Mouse (Mus musculus): ENCODE measurements at regions not wholly inside any gene's neighbourhood (a gene's known extent, or its start where the extent isn't known, plus 50 kb on each side); places are given as distances from the start of the nearest gene placed in this dataset.

DNA sequence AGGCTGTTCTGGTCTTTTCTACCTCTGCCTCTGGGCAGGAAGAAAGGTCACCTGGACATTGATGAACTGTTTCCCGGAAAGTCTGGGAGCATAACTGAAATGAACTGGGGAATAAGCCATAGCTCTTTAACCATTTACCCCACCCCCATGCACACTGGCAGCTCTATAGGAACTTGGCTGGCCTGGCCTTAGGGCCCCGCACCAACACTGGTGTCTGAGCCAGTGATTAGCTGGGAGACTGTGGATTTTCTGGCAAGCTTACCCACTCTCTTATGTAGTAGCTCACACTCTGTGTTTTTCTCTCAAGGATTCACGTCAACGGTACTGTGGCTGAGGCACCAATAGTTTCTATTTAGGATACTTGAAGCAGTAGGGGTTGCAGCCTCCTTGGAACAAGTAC lies 439.8 kb upstream of the Zdhhc25 start:
- no peak for TF ChIP-seq CTCF (IDR thresholded peaks at IDR 0.05; ENCODE audit: extremely low read depth, insufficient read depth, insufficient read length, insufficient replicate concordance)
- no peak for TF ChIP-seq POLR2A (IDR thresholded peaks at IDR 0.05; ENCODE audit: low read depth, low read length)

All from spleen, adult 2 months (tissue).